Mouse (Mus musculus): ENCODE data around the gene Pcdh11x. TPM values are rescaled to one million over a fixed set of nuclear protein-coding genes. Genes with fewer than 3 reads are reported as not detected.
"Not testable (repeated sequence)": the region's sequence is repeated elsewhere in the genome, so short reads cannot be mapped to it uniquely, and the experiment has no call there.

Pcdh11x gene
- polyA plus RNA-seq, 1 experiment from 2014 or later = 8.3 TPM

DNA sequence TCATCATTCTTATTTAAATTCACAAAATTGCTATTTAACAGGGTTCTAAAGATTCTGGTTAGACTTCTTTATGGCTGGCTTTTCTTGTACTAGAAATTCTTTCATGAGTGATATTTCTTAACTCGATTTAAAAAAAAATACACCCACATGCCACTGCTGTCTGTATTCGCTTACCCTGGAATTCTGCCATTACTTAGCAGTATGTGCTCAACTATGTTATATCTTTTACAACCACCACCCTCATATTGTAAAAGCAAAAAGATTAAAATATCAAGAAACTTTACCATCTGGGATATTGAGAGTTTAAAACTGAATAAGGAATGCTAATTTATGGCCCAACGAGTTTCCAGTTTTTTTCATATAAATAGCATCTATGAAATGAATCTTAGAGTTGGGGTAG, 234.9 kb downstream of the Pcdh11x start:
- Histone ChIP-seq H3K9me3 (no peaks in the 10 kb centered on the region), H3K27ac (replicated peaks) (no peak overlapping the region), H3K36me3 (no peaks in the 10 kb centered on the region), H3K27me3 (no peaks in the 10 kb centered on the region), H3K9ac (replicated peaks) (no peak overlapping the region), H3K4me1 (no peaks in the 10 kb centered on the region), H3K4me3 (no peak overlapping the region), H3K4me2 (replicated peaks) (no peak overlapping the region)
- ATAC-seq (ENCODE audit: low FRiP score, low read depth) = no peak
- WGBS = 90% methylated on average over 3 of the region's 3 CpGs

DNA sequence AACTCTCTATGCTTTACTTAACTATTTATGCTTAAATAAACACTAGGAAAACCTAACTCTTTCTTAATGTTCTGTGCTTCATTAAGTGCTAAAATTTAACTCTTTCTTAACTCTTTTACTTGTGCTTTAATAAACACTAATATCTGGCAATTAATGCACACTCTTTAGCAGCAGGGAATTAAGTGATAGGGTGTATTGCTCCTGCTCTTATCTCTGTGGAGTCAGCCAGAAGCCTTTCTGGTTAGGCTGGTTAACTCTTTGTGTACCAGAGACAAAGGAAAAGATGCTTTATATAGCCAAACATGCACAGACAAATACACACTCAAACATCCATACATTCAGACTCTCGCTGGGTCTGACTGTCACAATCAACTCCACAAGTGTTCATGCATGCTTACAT, 309.2 kb downstream of the Pcdh11x start:
- no peaks in the 10 kb centered on the region for H3K4me1 ChIP-seq
- H3K27ac ChIP-seq (replicated peaks) = no peak overlapping the region
- H3K9me3 ChIP-seq = no peaks in the 10 kb centered on the region
- ATAC-seq (ENCODE audit: low FRiP score, low read depth) = no peak
- H3K4me2 ChIP-seq (replicated peaks) = no peak overlapping the region
- no peaks in the 10 kb centered on the region for H3K36me3 ChIP-seq
- H3K9ac ChIP-seq (replicated peaks) = no peak overlapping the region
- 69% methylated on average over 1 of the region's 1 CpGs for WGBS
- H3K4me3 ChIP-seq = no peak overlapping the region
- no peaks in the 10 kb centered on the region for H3K27me3 ChIP-seq

DNA sequence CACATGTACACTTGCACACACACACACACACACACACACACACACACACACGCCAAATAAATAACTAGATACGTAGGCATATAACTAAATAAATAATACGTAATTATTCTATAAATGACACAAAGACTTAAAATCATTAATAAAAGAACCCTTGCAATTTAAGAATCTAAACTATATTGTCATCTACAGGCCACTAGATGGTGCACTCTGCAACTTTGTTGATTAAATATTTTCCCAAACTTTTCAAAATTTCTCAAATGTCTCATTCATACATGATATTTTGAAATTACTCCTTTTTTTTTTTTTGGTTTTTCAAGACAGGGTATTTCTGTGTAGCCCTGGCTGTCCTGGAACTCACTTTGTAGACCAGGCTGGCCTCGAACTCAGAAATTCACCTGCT, 328.4 kb downstream of the Pcdh11x start:
- WGBS = 61% methylated on average over 4 of the region's 4 CpGs

DNA sequence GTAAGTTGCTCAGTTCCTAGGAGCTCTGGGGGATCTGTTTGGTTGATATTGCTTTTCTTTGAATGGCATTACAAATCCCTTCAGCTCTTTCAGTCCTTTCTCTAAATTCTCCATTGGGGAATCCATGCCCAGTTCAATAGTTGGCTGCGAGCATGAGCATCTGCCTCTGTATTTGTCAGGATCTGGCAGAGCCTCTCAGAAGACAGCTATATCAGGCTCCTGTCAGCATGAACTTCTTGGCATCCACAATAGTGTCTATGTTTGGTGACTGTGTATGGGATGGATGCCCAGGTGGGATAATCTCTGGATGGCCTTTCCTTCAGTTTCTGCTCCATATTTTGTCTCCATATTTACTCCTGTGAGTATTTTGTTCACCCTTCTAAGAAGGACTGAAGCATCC, 380.2 kb downstream of the Pcdh11x start:
- ATAC-seq (ENCODE audit: low FRiP score, low read depth); H3K27me3 ChIP-seq; H3K9ac ChIP-seq (replicated peaks); H3K4me1 ChIP-seq; H3K27ac ChIP-seq (replicated peaks); H3K36me3 ChIP-seq; H3K9me3 ChIP-seq; H3K4me3 ChIP-seq; H3K4me2 ChIP-seq (replicated peaks): not testable (repeated sequence)
- 76% methylated on average over 1 of the region's 1 CpGs for WGBS

More for the DNA sequence above, 328.4 kb downstream of the Pcdh11x start:
- no peaks in the 10 kb centered on the region for H3K27me3 ChIP-seq
- H3K36me3 ChIP-seq = no peaks in the 10 kb centered on the region
- no peak for ATAC-seq (ENCODE audit: low FRiP score, low read depth)
- no peaks in the 10 kb centered on the region for H3K9me3 ChIP-seq
- no peak overlapping the region for H3K9ac ChIP-seq (replicated peaks)
- H3K4me3 ChIP-seq = no peak overlapping the region
- no peaks in the 10 kb centered on the region for H3K4me1 ChIP-seq
- H3K27ac ChIP-seq (replicated peaks) = no peak overlapping the region
- no peak overlapping the region for H3K4me2 ChIP-seq (replicated peaks)

DNA sequence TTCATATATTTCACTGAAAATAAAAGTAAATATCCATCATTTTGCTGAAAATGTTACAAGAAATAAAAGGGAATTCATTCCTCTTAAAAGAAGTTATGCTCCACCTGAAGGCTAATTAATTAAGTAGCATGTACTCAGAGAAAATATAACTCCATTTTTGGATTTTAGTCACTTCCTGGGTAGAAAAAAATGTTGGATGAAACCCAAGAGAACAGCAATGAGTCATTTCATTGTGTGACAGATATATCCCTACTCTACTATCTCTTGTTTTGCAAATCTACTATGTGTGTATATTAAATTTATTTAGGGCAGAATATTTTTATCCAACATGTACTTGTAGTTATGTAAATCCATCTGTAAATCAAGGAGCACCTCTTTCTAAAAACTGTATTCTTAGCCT, 444.1 kb downstream of the Pcdh11x start:
- H3K4me3 ChIP-seq = no peak overlapping the region
- H3K4me1 ChIP-seq = no peaks in the 10 kb centered on the region
- no peak overlapping the region for H3K4me2 ChIP-seq (replicated peaks)
- no peaks in the 10 kb centered on the region for H3K9me3 ChIP-seq
- H3K9ac ChIP-seq (replicated peaks) = no peak overlapping the region
- H3K27ac ChIP-seq (replicated peaks) = no peak overlapping the region
- H3K36me3 ChIP-seq = no peaks in the 10 kb centered on the region
- ATAC-seq (ENCODE audit: low FRiP score, low read depth) = no peak
- H3K27me3 ChIP-seq = no peaks in the 10 kb centered on the region

DNA sequence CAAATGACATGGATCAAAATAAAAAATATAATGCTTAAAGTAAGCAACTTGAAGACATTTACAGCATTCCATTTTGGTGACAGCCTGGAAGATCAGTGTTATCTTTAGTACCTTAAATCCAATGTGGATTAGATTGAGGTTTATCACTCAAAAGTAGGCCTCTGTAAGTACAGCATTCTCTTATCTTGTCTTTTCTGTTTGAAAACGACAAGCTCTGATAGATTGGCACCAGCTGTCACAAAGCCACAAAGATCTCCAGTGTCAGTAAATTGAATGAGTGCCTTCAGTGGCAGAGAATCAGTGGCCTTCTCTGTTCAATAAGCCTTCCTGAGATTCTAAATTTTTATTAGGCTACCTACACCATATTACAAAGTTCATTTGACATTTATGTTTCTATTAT, 445.7 kb downstream of the Pcdh11x start:
- no peak overlapping the region for H3K4me2 ChIP-seq (replicated peaks)
- no peak overlapping the region for H3K9ac ChIP-seq (replicated peaks)
- no peaks in the 10 kb centered on the region for H3K4me1 ChIP-seq
- no peak overlapping the region for H3K4me3 ChIP-seq
- no peak for ATAC-seq (ENCODE audit: low FRiP score, low read depth)
- WGBS = 48% methylated on average over 1 of the region's 1 CpGs
- no peaks in the 10 kb centered on the region for H3K36me3 ChIP-seq
- no peaks in the 10 kb centered on the region for H3K9me3 ChIP-seq
- no peaks in the 10 kb centered on the region for H3K27me3 ChIP-seq
- no peak overlapping the region for H3K27ac ChIP-seq (replicated peaks)

DNA sequence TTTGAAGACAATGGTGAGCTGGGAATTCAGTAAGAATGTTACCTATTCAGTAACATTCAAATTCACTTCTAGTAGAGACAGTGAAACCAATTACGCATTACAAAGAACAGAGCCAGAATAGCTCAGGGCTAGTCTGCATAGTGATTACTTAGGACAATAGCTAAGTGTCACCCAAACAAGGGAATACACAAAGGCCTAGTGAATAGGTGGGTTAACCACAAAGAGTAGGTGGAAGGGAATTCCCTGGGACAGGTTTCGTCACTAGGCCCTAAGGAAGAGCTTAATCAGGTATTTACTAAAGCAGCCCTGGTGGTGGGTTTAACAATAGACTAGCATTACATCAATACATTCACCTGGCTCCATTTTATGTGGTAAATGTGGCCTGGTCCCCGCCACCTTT, 654.5 kb downstream of the Pcdh11x start:
- Histone ChIP-seq H3K4me1 (no peaks in the 10 kb centered on the region), H3K27me3 (no peaks in the 10 kb centered on the region), H3K9me3 (no peaks in the 10 kb centered on the region), H3K4me3 (no peak overlapping the region), H3K36me3 (no peaks in the 10 kb centered on the region), H3K27ac (replicated peaks) (no peak overlapping the region), H3K4me2 (replicated peaks) (no peak overlapping the region), H3K9ac (replicated peaks) (no peak overlapping the region)
- ATAC-seq (ENCODE audit: low FRiP score, low read depth) = no peak
- 82% methylated on average over 3 of the region's 3 CpGs for WGBS

Other genes starting within 250 kb of the Pcdh11x start
- not detected in 2 replicates for gene H2afb3, start 22.8 kb downstream of the Pcdh11x start, polyA plus RNA-seq (2016; fragmentation: Nextera tagmentation; extraction: Ambion mirVana)